Mouse (Mus musculus) brown adipose tissue, adult 24 weeks (tissue): Measurements from ENCODE around the gene Selenbp1. TPM values are rescaled to one million over a fixed set of nuclear protein-coding genes. Genes with fewer than 3 reads are reported as not detected.

ENCODE experiments used
- H3K27ac ChIP-seq: fragments of 200-500 bp; replicated peaks from 2 replicates; pipeline ENCODE4 v1.5.1; 2012; ENCODE audit warnings: low read depth, mild to moderate bottlenecking, low read length
- H3K4me1 ChIP-seq: fragments of 200-500 bp; 2 replicates; pipeline ENCODE4 v1.6.1; 2012; ENCODE audit warnings: low read length, mixed read lengths; ENCODE audit not compliant: control insufficient read depth, insufficient read depth, insufficient read length
- H3K4me3 ChIP-seq: fragments of 200-500 bp; 2 replicates; pipeline ENCODE4 v1.5.1; 2012; ENCODE audit warnings: low read depth, mild to moderate bottlenecking, low read length, moderate library complexity; ENCODE audit not compliant: insufficient read depth
- polyA plus RNA-seq: library from polyadenylated mRNA; stranded (reverse); fragments of >200 nt; gene quantifications from 2 replicates; pipeline ENCODE4 v1.2.4, GENCODE M21; 2012; ENCODE audit not compliant: missing spikeins, insufficient read depth, insufficient read length

Gene Selenbp1
- polyA plus RNA-seq, 1 experiment, result 61.7 TPM

DNA sequence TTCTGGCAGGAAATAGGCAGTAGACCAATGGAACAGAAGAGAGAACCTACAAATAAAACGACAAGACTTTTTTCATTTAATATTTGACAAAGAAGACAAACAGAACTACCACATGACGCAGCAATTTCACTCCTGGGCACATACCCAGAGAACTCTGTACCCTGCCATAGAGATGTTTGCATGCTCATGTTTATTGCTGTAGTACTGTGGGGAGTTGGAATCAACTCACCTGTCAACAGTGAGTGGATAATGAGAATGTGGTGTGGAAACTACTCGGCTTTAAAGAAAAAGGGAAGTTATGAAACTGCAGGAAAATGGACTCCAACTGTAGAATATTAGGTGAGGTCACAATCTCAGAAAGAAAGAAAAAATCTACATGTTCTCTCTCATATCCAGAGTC, 16.8 kb downstream of the Selenbp1 start:
- Histone ChIP-seq H3K4me1 (no peaks in the 10 kb centered on the region), H3K4me3 (no peak overlapping the region), H3K27ac (no peak overlapping the region)

DNA sequence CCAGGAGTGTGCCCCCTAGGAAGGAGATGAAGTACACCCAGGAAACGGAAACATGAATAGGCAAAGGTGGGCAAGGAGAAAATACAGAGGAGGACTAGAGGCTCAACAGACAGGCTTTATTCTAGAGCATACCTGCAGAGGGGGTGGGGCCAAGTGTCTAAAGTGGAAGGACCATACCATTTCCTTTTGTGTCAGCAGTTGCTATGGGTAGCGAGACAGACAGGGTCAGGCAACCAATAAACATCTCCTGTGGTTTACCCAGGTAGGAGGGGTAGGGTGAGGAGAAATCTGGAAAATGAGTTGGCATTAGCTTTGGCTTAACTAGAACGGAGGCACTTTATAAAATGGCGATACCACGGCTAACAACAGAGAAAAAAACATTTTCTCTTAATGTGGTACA, 19.9 kb downstream of the Selenbp1 start:
- Histone ChIP-seq H3K27ac (no peak overlapping the region), H3K4me3 (peak overlapping the region; percentile 80; the same call in 1 of the 2 replicates), H3K4me1 (no peaks in the 10 kb centered on the region)

DNA sequence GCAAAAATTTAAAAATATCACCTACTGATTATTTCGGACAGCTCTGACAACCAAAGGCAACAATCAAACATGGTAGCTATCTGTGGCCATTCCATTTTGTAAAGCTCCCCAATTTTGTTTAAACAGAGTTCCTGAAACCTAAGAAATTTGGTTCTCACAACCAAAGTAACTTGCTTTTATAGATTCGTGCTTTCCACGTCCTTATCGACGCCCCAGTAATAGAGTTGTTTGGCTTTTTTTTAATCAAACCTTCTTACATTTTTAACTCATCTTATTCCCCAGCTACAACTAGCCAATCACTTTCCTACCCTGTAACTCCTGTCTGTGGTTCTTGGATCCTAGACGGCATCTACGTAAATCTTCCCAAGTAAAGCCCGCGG, 20.5 kb downstream of the Selenbp1 start:
- peak overlapping the region; percentile 80 for H3K4me3 ChIP-seq
- peak overlapping the region; percentile 62 for H3K27ac ChIP-seq
- no peaks in the 10 kb centered on the region for H3K4me1 ChIP-seq

DNA sequence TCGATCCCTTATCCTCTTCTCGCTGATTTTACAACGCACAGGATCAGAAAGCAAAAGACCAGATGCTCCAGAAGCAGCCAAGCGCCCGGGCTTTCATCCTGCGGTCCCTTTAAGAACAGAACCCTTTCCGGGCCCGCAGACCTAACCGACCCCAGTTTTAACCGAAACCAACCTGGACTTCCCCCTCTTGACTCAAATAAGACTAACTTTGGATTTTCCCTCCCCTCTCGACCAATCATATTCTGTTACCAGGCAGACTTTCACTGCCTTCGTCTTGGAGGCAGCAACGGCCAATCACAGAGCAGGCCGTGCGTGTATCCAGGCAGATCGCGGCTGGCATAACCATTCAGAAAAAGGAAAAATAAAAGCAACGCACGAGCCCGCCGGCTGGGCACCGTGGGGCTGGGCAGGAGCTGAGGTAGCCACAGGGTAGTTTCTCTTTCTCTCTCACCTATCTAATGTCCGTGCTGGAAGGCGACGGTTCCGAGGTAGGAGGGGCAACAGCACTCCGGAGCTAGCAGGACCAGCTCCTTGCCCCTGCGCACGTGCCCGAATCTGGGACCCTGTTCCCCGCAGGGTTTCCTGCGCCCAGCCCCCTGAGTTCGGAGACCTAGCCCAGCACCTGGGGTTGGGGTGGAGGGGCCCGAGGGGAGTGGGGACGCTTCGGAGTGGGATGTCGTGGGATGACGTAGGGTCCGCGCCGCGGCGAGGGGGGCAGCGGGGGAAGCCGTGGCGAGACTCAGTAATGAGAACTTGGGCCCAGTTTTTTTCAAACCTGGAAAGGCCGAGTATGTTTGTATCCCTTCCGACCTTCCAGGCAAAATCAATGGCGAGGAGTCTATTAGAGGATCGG, 21.1 kb downstream of the Selenbp1 start, which contains the start of gene Rfx5:
Gene Rfx5 (plus strand): TSS at position 312 of the 853 bp plus-strand sequence.
- no peaks in the 10 kb centered on the region for H3K4me1 ChIP-seq
- H3K27ac ChIP-seq, result peak within 1 kb of the TSS; percentile 62
- H3K4me3 ChIP-seq, result peak within 1 kb of the TSS; percentile 80

DNA sequence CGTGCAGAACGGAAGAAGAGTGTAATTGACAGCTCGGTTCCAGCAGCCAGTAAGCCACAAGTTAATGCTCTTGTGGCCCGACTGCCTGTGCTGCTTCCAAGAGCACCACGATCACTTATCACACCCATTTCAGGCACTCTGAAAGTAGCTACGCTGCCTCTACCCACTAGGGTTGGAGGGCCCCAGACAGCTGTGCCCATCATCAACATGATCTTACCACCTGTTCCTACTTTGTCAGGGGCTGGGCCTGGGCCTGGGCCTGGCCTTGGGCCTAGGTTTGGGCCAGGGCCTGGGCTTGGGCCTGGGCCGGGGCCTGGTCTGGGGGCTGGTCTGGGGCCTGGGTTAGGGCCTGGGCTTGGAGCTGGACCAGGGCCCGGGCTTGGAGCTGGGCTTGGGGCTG, 25.4 kb downstream of the Selenbp1 start:
- Histone ChIP-seq H3K4me1 (no peaks in the 10 kb centered on the region), H3K27ac (no peak overlapping the region), H3K4me3 (no peak overlapping the region)

DNA sequence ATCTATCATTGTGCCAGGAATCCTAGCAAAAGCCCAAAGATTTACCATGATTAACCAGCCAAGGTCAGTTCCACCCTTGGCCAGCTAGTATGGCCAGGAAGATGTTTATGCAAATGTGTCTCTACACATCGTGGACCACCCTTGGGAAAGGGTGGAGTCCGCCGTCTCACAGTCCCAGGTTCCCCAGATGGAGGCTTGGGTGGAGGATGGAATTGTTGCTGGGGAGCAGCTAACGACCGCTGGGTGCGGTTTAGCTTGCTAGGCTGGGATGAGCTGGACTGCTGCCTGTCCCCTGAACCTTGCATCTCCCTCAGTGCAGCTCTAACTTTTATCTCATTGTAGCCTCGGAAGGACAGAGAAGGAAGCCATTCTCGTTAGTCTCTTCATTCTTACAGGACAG, 27.0 kb downstream of the Selenbp1 start:
- Histone ChIP-seq H3K27ac (no peak overlapping the region), H3K4me3 (no peak overlapping the region), H3K4me1 (no peaks in the 10 kb centered on the region)

DNA sequence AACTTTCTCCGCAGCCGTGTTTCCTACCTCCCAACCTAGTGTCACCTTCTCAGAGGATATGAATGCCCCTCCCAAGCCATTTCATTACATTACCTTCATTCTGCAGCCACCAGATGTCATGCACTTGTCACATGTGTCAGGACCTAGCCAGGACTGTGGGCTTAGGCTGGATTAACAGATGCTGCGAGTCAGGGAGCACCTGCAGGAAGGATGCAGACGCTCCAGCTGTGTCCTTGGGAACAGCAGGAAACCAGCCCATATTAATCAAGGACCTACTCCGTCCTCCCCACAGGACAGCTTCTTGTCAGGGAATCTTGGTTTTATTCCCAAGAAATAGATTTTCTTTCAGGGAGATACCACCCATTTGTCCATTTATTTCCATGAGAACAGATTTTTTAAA, 27.5 kb downstream of the Selenbp1 start:
- Histone ChIP-seq H3K4me3 (no peak overlapping the region), H3K4me1 (no peaks in the 10 kb centered on the region), H3K27ac (no peak overlapping the region)

DNA sequence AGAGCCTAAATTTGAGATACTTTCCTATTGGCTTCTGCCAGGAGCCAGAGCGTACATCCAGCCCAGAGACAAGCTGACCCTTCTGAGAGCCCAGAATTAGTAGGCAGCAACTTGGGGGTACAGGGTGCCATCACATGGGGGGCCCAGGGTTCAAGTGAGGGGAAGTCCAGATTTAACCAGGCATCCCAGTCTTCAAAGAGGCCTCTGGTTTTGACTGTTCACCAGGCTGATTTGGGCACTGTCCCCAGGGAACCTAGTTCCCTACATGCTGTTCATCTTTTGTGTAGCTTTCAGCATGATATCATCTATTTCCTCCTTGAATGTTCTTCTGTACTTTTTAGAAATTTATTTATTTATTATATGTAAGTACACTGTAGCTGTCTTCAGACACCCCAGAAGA, 32.1 kb downstream of the Selenbp1 start:
- Histone ChIP-seq H3K4me1 (no peaks in the 10 kb centered on the region), H3K27ac (no peak overlapping the region), H3K4me3 (no peak overlapping the region)

DNA sequence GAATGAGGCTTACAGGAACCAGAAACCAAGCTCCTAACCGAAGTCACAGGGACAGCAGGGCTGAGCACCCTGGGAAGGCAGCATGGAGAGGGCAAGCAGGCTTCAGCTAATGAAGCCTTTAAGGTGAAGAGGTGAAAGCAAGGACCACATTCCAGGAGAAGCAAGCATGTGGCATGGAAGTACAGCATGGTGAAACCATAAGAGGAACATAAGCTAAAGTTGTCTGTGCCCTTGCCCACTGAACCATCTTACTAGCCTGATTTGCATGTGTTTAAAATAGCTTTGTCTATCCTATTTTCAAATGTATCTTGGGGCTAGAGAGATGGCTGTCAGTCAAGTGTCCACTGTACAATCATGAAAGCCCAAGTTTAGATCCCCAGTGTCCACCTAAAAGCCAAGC, 33.0 kb downstream of the Selenbp1 start:
- H3K27ac ChIP-seq, result no peak overlapping the region

DNA sequence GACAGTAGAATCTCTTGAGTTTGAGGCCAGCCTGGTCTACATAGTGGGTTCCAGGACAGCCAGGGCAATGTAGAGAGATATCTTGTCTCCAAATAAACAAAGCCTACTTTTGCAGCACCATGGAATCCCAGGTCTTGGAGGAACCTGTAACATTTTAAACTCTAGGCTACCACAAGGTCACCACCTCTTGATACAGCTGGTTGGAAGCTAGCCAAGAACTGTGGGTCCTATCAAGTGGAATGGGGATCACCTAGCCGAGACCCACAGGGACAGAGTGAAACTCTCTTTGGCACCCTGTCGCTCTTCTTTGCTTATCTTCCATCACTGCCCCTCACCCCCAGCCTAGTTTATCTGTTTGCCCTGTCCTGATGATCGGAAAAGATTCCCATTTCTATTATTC, 39.7 kb downstream of the Selenbp1 start:
- H3K4me1 ChIP-seq, result no peaks in the 10 kb centered on the region

More for the DNA sequence above, 33.0 kb downstream of the Selenbp1 start:
- Histone ChIP-seq H3K4me1 (no peaks in the 10 kb centered on the region), H3K4me3 (no peak overlapping the region)

DNA sequence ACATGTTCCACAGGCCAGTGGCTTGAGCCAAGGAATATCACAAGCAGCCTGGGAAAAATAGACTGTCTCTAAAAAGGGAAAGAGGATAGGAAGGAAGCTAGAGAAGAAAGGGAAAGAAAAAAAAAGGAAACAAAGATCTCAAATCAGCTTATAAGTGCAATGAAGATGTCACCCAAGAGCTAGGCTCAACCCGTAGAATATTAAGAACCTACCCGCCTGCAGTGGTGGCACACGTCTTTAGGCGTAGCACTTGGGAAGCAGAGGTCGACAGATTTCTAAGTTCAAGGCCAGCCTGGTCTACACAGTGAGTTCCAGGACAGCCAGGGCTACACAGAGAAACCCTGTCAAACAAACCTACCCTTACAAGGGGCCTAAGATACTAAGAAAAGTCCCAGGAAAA, 40.8 kb downstream of the Selenbp1 start:
- Histone ChIP-seq H3K27ac (no peak overlapping the region), H3K4me3 (no peak overlapping the region), H3K4me1 (no peaks in the 10 kb centered on the region)

More for the DNA sequence above, 39.7 kb downstream of the Selenbp1 start:
- Histone ChIP-seq H3K4me3 (no peak overlapping the region), H3K27ac (no peak overlapping the region)

DNA sequence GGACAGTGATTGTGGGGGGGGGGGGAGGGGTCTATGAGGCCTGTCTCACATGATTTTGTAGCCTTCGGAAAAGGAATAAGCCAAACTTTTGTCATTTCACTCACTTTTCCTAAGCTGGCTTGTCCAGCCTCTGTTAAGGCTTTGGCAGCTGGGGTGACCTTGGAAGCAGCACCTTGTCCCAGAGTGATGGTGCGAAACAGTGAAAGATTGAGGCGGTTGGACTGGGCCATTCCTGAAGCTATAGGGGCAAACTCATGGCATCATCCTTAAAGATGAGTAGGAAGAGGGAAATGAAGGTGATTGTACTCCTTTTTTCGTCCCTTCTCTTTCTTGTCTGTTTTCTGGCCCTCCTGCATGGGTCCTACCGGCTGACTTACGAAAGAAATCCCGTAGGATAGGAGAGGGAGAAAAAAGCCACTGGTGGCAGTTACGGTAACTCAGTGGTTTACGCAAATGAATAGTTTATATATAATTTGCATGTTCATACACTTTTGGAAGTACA, 41.2 kb downstream of the Selenbp1 start:
- peak overlapping the region; percentile 64 for H3K4me3 ChIP-seq
- no peaks in the 10 kb centered on the region for H3K4me1 ChIP-seq
- H3K27ac ChIP-seq, result peak overlapping the region; percentile 54

DNA sequence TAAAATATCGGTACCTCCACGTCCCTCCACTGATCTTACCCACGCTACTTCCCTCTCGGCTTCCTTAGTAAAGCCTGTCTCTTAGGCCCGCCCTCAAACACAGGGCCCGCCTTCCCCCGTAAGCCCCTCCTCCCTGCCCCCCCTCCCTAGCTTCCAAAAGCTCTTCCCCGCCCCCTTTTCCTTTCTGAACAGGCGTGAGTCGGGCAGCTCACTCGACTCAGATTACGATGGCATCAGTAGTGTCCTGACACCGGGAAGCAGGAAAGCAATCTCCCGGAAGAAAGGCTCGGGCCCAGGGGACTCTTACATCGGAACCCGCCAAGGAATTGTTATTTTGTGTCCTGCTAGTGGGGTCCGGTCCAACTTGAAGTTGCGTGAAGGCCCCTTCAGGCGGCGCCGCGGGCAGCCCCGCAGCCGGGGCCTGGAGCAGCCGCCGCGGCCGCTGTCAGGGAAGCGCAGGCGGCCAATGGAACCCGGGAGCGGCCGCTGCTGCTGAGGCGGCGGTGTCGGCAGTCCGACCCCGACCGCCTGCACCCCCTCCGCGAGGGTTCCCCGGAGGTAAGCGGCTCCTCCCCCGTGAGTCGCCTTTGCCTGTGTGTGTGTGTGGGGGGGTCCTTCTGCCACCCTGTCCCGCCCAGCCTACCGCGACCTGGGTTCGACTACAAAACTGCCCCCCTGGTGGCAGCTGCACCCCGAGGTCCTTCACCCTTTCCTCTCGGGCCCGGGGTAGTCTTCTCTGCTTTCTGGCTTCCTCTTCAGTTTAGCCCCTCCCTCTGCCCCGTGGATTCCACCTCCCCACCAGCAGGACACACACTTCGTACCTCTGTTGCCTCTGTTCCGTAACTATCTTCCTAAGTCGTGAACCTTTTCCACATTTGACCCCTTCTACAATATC, 41.9 kb downstream of the Selenbp1 start, which contains the start of gene Pi4kb:
Gene Pi4kb (plus strand): TSS at position 204 of the 895 bp plus-strand sequence.
- peak within 1 kb of the TSS; percentile 88 for H3K4me3 ChIP-seq
- H3K4me1 ChIP-seq, result no peaks in the 10 kb centered on the region
- H3K27ac ChIP-seq, result peak within 1 kb of the TSS; percentile 92

DNA sequence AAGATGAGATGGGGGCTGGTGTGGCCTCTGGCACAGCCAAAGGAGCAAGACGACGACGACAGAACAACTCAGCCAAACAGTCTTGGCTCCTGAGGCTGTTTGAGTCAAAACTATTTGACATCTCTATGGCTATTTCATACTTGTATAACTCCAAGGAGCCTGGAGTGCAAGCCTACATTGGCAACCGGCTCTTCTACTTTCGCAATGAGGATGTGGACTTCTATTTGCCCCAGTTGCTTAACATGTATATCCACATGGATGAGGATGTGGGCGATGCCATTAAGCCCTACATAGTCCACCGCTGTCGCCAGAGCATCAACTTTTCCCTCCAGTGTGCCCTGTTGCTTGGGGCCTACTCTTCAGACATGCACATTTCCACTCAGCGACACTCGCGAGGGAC, 51.5 kb downstream of the Selenbp1 start:
- Histone ChIP-seq H3K4me1 (peaks cover 31% of the 10 kb centered on the region), H3K4me3 (no peak overlapping the region), H3K27ac (peak overlapping the region; percentile 44)

DNA sequence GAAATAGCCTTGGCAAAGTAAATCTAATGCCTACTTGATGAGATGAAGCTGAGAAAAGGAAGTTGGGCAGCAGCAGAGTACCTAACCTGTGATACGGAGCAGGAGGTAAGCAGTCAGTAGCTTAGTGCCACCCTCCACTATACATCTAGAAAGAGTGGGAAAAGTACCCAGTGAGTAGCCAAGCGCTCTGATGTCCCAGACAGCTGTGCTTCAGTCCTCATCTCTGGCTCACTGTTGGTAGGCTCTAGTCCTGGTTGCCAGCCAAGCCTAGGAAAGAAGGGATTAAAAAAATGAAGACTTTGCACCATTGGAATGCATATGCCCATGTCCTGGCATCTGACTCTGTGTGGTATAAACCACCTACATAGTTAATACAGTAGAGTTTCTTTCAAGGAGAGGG, 52.7 kb downstream of the Selenbp1 start:
- peaks cover 33% of the 10 kb centered on the region for H3K4me1 ChIP-seq
- H3K27ac ChIP-seq, result no peak overlapping the region
- no peak overlapping the region for H3K4me3 ChIP-seq
